Mouse (Mus musculus) embryonic facial prominence, embryonic 14.5 days (tissue): ENCODE measurements around the gene Tceanc. TPM values are rescaled to one million over a fixed set of nuclear protein-coding genes. Genes with fewer than 3 reads are reported as not detected.

Experiments used
- ATAC-seq: fragments of 200-750 bp; cut with Nextera tagmentation; 2 replicates; pipeline ENCODE4 v1.8.0; 2017; ENCODE audit warnings: low read depth, moderate number of reproducible peaks, moderate TSS enrichment
- DNase-seq: peaks from one replicate; pipeline ENCODE4 v3.0.0-alpha.2; 2015; ENCODE audit warnings: low spot score
- H3K27ac ChIP-seq: fragments of 300-500 bp; sonication (generic); replicated peaks from 2 replicates; pipeline ENCODE4 v1.5.1; 2014; ENCODE audit warnings: low read depth, mild to moderate bottlenecking, low read length, moderate library complexity
- H3K27me3 ChIP-seq: fragments of 300-500 bp; sonication (generic); replicated peaks from 2 replicates; pipeline ENCODE4 v1.6.1; 2014; ENCODE audit warnings: low read length; ENCODE audit not compliant: control insufficient read depth, insufficient read depth
- H3K36me3 ChIP-seq: fragments of 300-500 bp; sonication (generic); 2 replicates; pipeline ENCODE4 v1.6.1; 2014; ENCODE audit warnings: low read length, mixed read lengths; ENCODE audit not compliant: control insufficient read depth, insufficient read depth
- H3K4me1 ChIP-seq: fragments of 300-500 bp; sonication (generic); 2 replicates; pipeline ENCODE4 v1.6.1; 2014; ENCODE audit warnings: antibody characterized with exemption, low read length; ENCODE audit not compliant: control insufficient read depth, insufficient read depth
- H3K4me2 ChIP-seq: fragments of 300-500 bp; sonication (generic); 2 replicates; pipeline ENCODE4 v1.6.1; 2014; ENCODE audit warnings: low read depth, mild to moderate bottlenecking, low read length, moderate library complexity, mixed read lengths
- H3K4me3 ChIP-seq: fragments of 300-500 bp; sonication (generic); 2 replicates; pipeline ENCODE4 v1.5.1; 2014; ENCODE audit warnings: low read depth, mild to moderate bottlenecking, low read length
- H3K9ac ChIP-seq: fragments of 300-500 bp; sonication (generic); 2 replicates; pipeline ENCODE4 v1.6.1; 2014; ENCODE audit warnings: low read depth, mild to moderate bottlenecking, low read length, moderate library complexity, mixed read lengths
- H3K9me3 ChIP-seq: fragments of 300-500 bp; sonication (generic); 2 replicates; pipeline ENCODE4 v1.6.1; 2016; ENCODE audit warnings: low read length; ENCODE audit not compliant: control insufficient read depth
- WGBS: fragments of 180-500 bp; shearing (Covaris S2); extraction: QIAGEN DNeasy Blood & Tissue Kit; methylation state at CpG from one replicate; pipeline ENCODE4 v1.1.7; 2014; 5-methylcytosine and 5-hydroxymethylcytosine counted together
- polyA plus RNA-seq: library from polyadenylated mRNA; unstranded; fragments of >200 nt; fragmentation: Nextera tagmentation; extraction: Ambion mirVana; gene quantifications from 2 replicates; pipeline ENCODE4 v1.2.1, GENCODE M21; 2014

The Tceanc gene
- polyA plus RNA-seq, 1 experiment from 2014 or later = 4.8 TPM

GRCm38 (mm10) chrX:166509761-166510738 is 8.3 kb downstream of the Tceanc start:
- Histone ChIP-seq H3K4me3 (peak overlapping the region; percentile 52), H3K4me2 (peak overlapping the region; percentile 56), H3K27ac (peak overlapping the region; percentile 97), H3K27me3 (no peaks in the 10 kb centered on the region; the same call in 1 of the 2 replicates), H3K9me3 (no peaks in the 10 kb centered on the region), H3K36me3 (no peaks in the 10 kb centered on the region), H3K4me1 (no peaks in the 10 kb centered on the region), H3K9ac (peak overlapping the region; percentile 79)
- WGBS = 20% methylated on average over 42 of the region's 65 CpGs
- ATAC-seq (peak; percentile 98), DNase-seq (peak; percentile 98)

- no peak overlapping the region for H3K9ac ChIP-seq
These were observed 13.9 kb downstream of the Tceanc start for GRCm38 (mm10) chrX:166504421-166504820.

GRCm38 (mm10) chrX:166499496-166500190 is 18.7 kb downstream of the Tceanc start:
- no peak for ATAC-seq
- H3K36me3 ChIP-seq = no peaks in the 10 kb centered on the region
- no peak overlapping the region for H3K27ac ChIP-seq
- H3K4me1 ChIP-seq = no peaks in the 10 kb centered on the region
- H3K9me3 ChIP-seq = no peaks in the 10 kb centered on the region
- DNase-seq = no peak
- 71% methylated on average over 1 of the region's 1 CpGs for WGBS
- no peak overlapping the region for H3K4me2 ChIP-seq
- H3K4me3 ChIP-seq = no peak overlapping the region
- H3K27me3 ChIP-seq = 0 out of 2 replicates have a peak, but pooled peaks cover 4% of the 10 kb centered on the region
- no peak overlapping the region for H3K9ac ChIP-seq

More at GRCm38 (mm10) chrX:166504421-166504820, 13.9 kb downstream of the Tceanc start:
- H3K4me2 ChIP-seq = no peak overlapping the region
- 46% methylated on average over 2 of the region's 2 CpGs for WGBS
- H3K27me3 ChIP-seq = 0 out of 2 replicates have a peak, but pooled peaks cover 4% of the 10 kb centered on the region
- no peaks in the 10 kb centered on the region for H3K36me3 ChIP-seq
- no peak for ATAC-seq
- DNase-seq = no peak
- H3K27ac ChIP-seq = no peak overlapping the region
- H3K4me3 ChIP-seq = no peak overlapping the region
- H3K4me1 ChIP-seq = no peaks in the 10 kb centered on the region
- H3K9me3 ChIP-seq = no peaks in the 10 kb centered on the region

- Histone ChIP-seq H3K27me3 (0 out of 2 replicates have a peak, but pooled peaks cover 4% of the 10 kb centered on the region), H3K4me1 (no peaks in the 10 kb centered on the region), H3K9ac (no peak overlapping the region), H3K4me2 (no peak overlapping the region), H3K36me3 (no peaks in the 10 kb centered on the region), H3K27ac (no peak overlapping the region), H3K4me3 (no peak overlapping the region), H3K9me3 (no peaks in the 10 kb centered on the region)
- DNase-seq = peak; percentile 3
- WGBS = 45% methylated on average over 4 of the region's 4 CpGs
- no peak for ATAC-seq
These were observed 20.6 kb downstream of the Tceanc start for GRCm38 (mm10) chrX:166497771-166498170.

GRCm38 (mm10) chrX:166495052-166495451 is 23.3 kb downstream of the Tceanc start:
- Histone ChIP-seq H3K9ac (no peak overlapping the region), H3K27me3 (no peaks in the 10 kb centered on the region), H3K9me3 (no peaks in the 10 kb centered on the region), H3K36me3 (no peaks in the 10 kb centered on the region), H3K4me1 (no peaks in the 10 kb centered on the region), H3K4me3 (no peak overlapping the region), H3K4me2 (no peak overlapping the region), H3K27ac (no peak overlapping the region)
- ATAC-seq (no peak), DNase-seq (no peak)
- 92% methylated on average over 2 of the region's 2 CpGs for WGBS

GRCm38 (mm10) chrX:166479365-166479983 is 38.9 kb downstream of the Tceanc start, which contains the start of gene Rab9:
TSS of gene Rab9 (minus strand) at chrX:166479867.
- WGBS = 20% methylated on average over 32 of the region's 41 CpGs
- Histone ChIP-seq H3K4me3 (peak within 1 kb of the TSS; percentile 62), H3K27ac (peak within 1 kb of the TSS; percentile 84), H3K36me3 (no peaks in the 10 kb centered on the region), H3K9me3 (no peaks in the 10 kb centered on the region), H3K27me3 (0 out of 2 replicates have a peak, but pooled peaks cover 5% of the 10 kb centered on the region), H3K4me1 (no peaks in the 10 kb centered on the region), H3K9ac (peak within 1 kb of the TSS; percentile 78), H3K4me2 (peak within 1 kb of the TSS; percentile 56)
- DNase-seq (peak; percentile 96), ATAC-seq (peak; percentile 99)

GRCm38 (mm10) chrX:166478631-166479364 is 39.6 kb downstream of the Tceanc start:
- Histone ChIP-seq H3K9ac (peak overlapping the region; percentile 78), H3K27me3 (0 out of 2 replicates have a peak, but pooled peaks cover 5% of the 10 kb centered on the region), H3K4me1 (no peaks in the 10 kb centered on the region), H3K36me3 (no peaks in the 10 kb centered on the region), H3K4me3 (peak overlapping the region; percentile 62), H3K4me2 (peak overlapping the region; percentile 56), H3K9me3 (no peaks in the 10 kb centered on the region), H3K27ac (peak overlapping the region; percentile 84; the same call in 1 of the 2 replicates)
- DNase-seq (no peak), ATAC-seq (no peak)
- 24% methylated on average over 28 of the region's 28 CpGs for WGBS
